Mouse (Mus musculus) neural tube, embryonic 15.5 days (tissue): ENCODE measurements around the gene Zfp69. TPM values are rescaled to one million over a fixed set of nuclear protein-coding genes. Genes with fewer than 3 reads are reported as not detected.

Source experiments
- ATAC-seq: fragments of 200-750 bp; cut with Nextera tagmentation; 2 replicates; pipeline ENCODE4 v1.8.0; 2017; ENCODE audit warnings: mild to moderate bottlenecking, moderate TSS enrichment, moderate library complexity; ENCODE audit not compliant: low FRiP score
- H3K27ac ChIP-seq: fragments of 300-500 bp; sonication (generic); replicated peaks from 2 replicates; pipeline ENCODE4 v1.5.1; 2015; ENCODE audit warnings: mild to moderate bottlenecking, inconsistent platforms
- H3K27me3 ChIP-seq: fragments of 300-500 bp; sonication (generic); replicated peaks from 2 replicates; pipeline ENCODE4 v1.6.1; 2015; ENCODE audit warnings: inconsistent platforms
- H3K36me3 ChIP-seq: fragments of 300-500 bp; sonication (generic); 2 replicates; pipeline ENCODE4 v1.6.1; 2015; ENCODE audit warnings: inconsistent platforms
- H3K4me1 ChIP-seq: fragments of 300-500 bp; sonication (generic); 2 replicates; pipeline ENCODE4 v1.6.1; 2015; ENCODE audit warnings: inconsistent platforms
- H3K4me2 ChIP-seq: fragments of 300-500 bp; sonication (generic); 2 replicates; pipeline ENCODE4 v1.6.1; 2015; ENCODE audit warnings: inconsistent platforms, mild to moderate bottlenecking, moderate library complexity
- H3K4me3 ChIP-seq: fragments of 300-500 bp; sonication (generic); replicated peaks from 2 replicates; pipeline ENCODE4 v1.5.1; 2015; ENCODE audit warnings: mild to moderate bottlenecking, inconsistent platforms
- H3K9ac ChIP-seq: fragments of 300-500 bp; sonication (generic); replicated peaks from 2 replicates; pipeline ENCODE4 v1.6.1; 2015; ENCODE audit warnings: mild to moderate bottlenecking, inconsistent platforms
- H3K9me3 ChIP-seq: fragments of 300-500 bp; sonication (generic); replicated peaks from 2 replicates; pipeline ENCODE4 v1.6.1; 2016; ENCODE audit warnings: inconsistent platforms
- WGBS: fragments of 180-500 bp; shearing (Covaris S2); methylation state at CpG from one replicate; pipeline ENCODE4 v1.1.7; 2015; ENCODE audit warnings: mixed read lengths; 5-methylcytosine and 5-hydroxymethylcytosine counted together
- microRNA-seq: library from miRNA; unstranded; fragments of <30 nt; microRNA quantifications from one replicate; pipeline ENCODE4, GENCODE M21; 2017
- polyA plus RNA-seq: library from polyadenylated mRNA; unstranded; fragments of >200 nt; fragmentation: Nextera tagmentation; extraction: Ambion mirVana; gene quantifications from 2 replicates; pipeline ENCODE4 v1.2.1, GENCODE M21; 2015

Zfp69 gene
- polyA plus RNA-seq, 1 experiment from 2014 or later, result 6.5 TPM

DNA sequence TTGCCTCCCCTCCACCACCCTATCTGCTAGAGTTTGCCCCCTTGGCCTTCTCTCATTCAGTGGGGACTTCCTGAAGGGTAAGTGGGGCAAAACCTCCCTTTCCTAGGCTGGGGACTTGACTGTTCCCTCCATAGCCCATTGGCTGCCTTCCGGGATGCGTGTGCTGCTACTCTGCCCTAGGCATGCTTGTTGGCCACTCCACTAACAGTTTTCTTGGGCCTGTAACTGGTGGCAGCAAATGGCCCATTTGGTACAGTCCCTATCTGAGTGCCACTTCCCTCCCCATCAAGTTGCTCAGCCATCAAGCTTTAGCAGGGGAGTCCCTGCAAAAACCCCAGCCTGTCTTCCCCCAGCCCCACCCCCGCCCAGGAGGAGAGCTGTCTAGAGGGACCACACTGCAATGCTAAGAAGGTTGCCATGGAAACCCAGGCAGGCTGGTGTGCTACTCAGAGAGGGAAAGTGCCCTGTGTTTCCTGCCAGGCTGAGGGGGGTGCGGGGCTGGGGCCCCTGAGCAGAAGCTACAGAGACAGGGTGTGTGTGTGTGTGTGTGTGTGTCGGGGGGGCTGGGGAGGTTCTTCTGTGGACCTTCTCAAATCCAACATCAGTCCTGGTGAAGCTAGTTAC, 69.4 kb downstream of the Zfp69 start:
- Histone ChIP-seq H3K4me3 (no peak overlapping the region), H3K4me1 (peaks cover 30% of the 10 kb centered on the region), H3K9me3 (no peaks in the 10 kb centered on the region), H3K27ac (no peak overlapping the region), H3K36me3 (no peaks in the 10 kb centered on the region), H3K4me2 (no peak overlapping the region), H3K9ac (no peak overlapping the region), H3K27me3 (no peaks in the 10 kb centered on the region)
- ATAC-seq, result peak; percentile 79
- WGBS, result 32% methylated on average over 5 of the region's 5 CpGs

DNA sequence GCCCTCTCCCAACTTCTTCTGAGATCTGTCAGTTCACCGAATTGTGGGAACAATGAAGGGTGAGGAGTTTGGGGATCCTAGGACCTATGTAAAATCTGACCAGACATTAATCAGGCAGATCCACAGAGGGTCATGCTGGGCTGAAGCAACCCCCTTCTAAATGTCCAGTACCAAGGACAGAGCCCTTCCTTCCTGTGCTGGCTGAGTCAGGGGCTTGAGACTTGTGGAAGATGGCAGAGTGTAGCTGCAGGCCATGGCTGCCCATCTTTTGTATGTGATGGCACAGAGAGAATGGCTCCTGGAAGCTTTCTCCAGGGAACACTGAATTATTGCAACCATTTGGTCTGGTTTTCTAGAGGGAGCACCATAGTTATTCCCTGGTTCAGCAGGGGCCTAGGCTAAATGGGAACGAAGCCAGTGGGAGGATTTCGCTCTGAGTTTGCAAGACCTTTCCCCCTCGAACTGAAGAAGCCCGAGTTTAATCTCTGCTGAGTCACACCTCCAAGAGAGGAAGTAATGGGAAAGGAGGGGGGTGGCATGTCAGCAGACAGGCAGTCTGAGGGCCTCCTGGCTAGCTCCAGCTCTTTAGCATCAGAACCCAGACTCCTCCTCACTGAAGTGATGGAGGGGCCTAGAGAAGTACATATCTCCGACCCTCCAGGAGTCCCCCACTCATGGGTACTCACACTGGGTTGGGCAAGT, 70.6 kb downstream of the Zfp69 start:
- Histone ChIP-seq H3K9me3 (no peaks in the 10 kb centered on the region), H3K36me3 (no peaks in the 10 kb centered on the region), H3K4me1 (peaks cover 29% of the 10 kb centered on the region), H3K27ac (no peak overlapping the region), H3K9ac (no peak overlapping the region), H3K4me3 (no peak overlapping the region), H3K4me2 (no peak overlapping the region), H3K27me3 (no peaks in the 10 kb centered on the region)
- no peak for ATAC-seq
- WGBS, result 61% methylated on average over 6 of the region's 6 CpGs

Small RNA genes within 50 kb of the gene (microRNA-seq; reads per million reads assigned to microRNA genes)
- not detected for gene Mir7015

Other genes with a start within 250 kb of the Zfp69 start
- 5.8 and 6.7 TPM in 2 replicates for gene Kcnq4, start 203.1 kb downstream of the Zfp69 start, polyA plus RNA-seq
- gene Nfyc, start 120.1 kb downstream of the Zfp69 start, polyA plus RNA-seq, result 83.0 and 86.8 TPM in 2 replicates
- 18.8 and 23.3 TPM in 2 replicates for gene Rims3, start 96.9 kb downstream of the Zfp69 start, polyA plus RNA-seq
- gene Exo5, start 26.7 kb downstream of the Zfp69 start, polyA plus RNA-seq, result 27.3 and 29.8 TPM in 2 replicates
- 41.4 and 43.4 TPM in 2 replicates for gene Smap2, start 65.5 kb upstream of the Zfp69 start, polyA plus RNA-seq
- gene Col9a2, start 87.7 kb upstream of the Zfp69 start, polyA plus RNA-seq, result 21.5 and 36.1 TPM in 2 replicates
- gene Zmpste24, start 146.5 kb upstream of the Zfp69 start, polyA plus RNA-seq, result 24.8 and 32.4 TPM in 2 replicates
- gene Tmco2, start 157.5 kb upstream of the Zfp69 start, polyA plus RNA-seq, result not detected in 2 replicates